15 mouse cellular contexts compared by ENCODE assay signal in genomic region chr1:102378613-102379012, GRCm38 (mm10).
DNase-seq lines count a peak whose midpoint lies in the region; TF ChIP-seq lines count a peak whose summit lies in the region.
"Had no signal": no experiment of that assay in that cellular context is flagged by ENCODE, and none has a peak within 500 bp of the region (broad histone marks: within the 10 kb centered on the region; RNA-seq: fewer than 3 reads in every experiment).

No protein-coding gene starts in this region.

- no peak overlapping the region for H3K27ac ChIP-seq in ES-E14 (ENCODE audit: insufficient read depth, low read depth, low read length, poor library complexity, severe bottlenecking)
- no peak overlapping the region for H3K27ac ChIP-seq in layer of hippocampus, adult 2 months
- H3K27ac ChIP-seq in gastrocnemius, adult 2 months, result no peak overlapping the region
- H3K27ac ChIP-seq: limb, embryonic 10.5 days had no signal

- intact Hi-C loops in left cerebral cortex, postnatal 36 days (cut with DNase I), result no loop called here
- intact Hi-C loops in gastrocnemius, adult 2 months (cut with DNase I), result no loop called here

- in situ Hi-C loops in ES-E14 (cut with MboI; ENCODE audit: low sequenced_read_pairs in 2 of 2, unreplicated experiment in 2 of 2), result no loop called here

- TF ChIP-seq CTCF in layer of hippocampus, adult 2 months (conservative IDR thresholded peaks at IDR 0.05), result peak; percentile 73
- no peak for TF ChIP-seq CTCF in gastrocnemius, adult 2 months (IDR thresholded peaks at IDR 0.05)

- H3K4me1 ChIP-seq in ES-E14 (ENCODE audit: control insufficient read depth in 2 of 2, insufficient read depth in 2 of 2, low read length in 2 of 2, poor library complexity in 1 of 2), result no peaks in the 10 kb centered on the region
- H3K4me1 ChIP-seq: limb, embryonic 10.5 days; megakaryocyte, embryonic 14.5 days had no signal

- no peak overlapping the region for H3K4me3 ChIP-seq in ES-E14 (ENCODE audit: insufficient read depth in 1 of 2, low read depth in 1 of 2, low read length in 2 of 2, poor library complexity in 1 of 2, severe bottlenecking in 1 of 2)
- no peak overlapping the region for H3K4me3 ChIP-seq in layer of hippocampus, adult 2 months
- no peak overlapping the region for H3K4me3 ChIP-seq in gastrocnemius, adult 2 months
- H3K4me3 ChIP-seq: limb, embryonic 10.5 days; megakaryocyte, embryonic 14.5 days had no signal

- no peaks in the 10 kb centered on the region for H3K9me3 ChIP-seq in ES-E14 (ENCODE audit: control insufficient read depth, insufficient read depth, low read depth, low read length)
- H3K9me3 ChIP-seq: limb, embryonic 10.5 days; megakaryocyte, embryonic 14.5 days had no signal

- peak; percentile 1 to 2 for DNase-seq in cerebellum, postnatal 14 days
- no peak for DNase-seq in cerebellum, adult 11-12 months
- DNase-seq in left cerebral cortex, adult 18-20 months (ENCODE audit: low spot score in 2 of 2), result peak; percentile 1 to 12
- no peak for DNase-seq in left cerebral cortex, postnatal 36 days (ENCODE audit: low spot score in 2 of 2)
- peak; percentile 48 for DNase-seq in ES-E14 (ENCODE audit: low read depth, low spot score)
- peak in 1 of 2 experiments; percentile 11 for DNase-seq in layer of hippocampus, adult 2 months (ENCODE audit: low spot score in 2 of 2)
- no peak for DNase-seq in gastrocnemius, adult 2 months
- DNase-seq in adrenal gland, adult 8-10 months, result no peak
- DNase-seq: B cell, adult 2 months; forebrain, postnatal 0 days; lung, adult 2 months; spleen, adult 18-20 months; thymus, adult 2 months had no signal

- H3K36me3 ChIP-seq in ES-E14 (ENCODE audit: control insufficient read depth, insufficient read depth, low read length, poor library complexity, severe bottlenecking), result no peaks in the 10 kb centered on the region
- H3K36me3 ChIP-seq: limb, embryonic 10.5 days had no signal

- no peak overlapping the region for H3K9ac ChIP-seq in ES-E14 (ENCODE audit: insufficient read depth, low read depth, low read length, poor library complexity, severe bottlenecking)
- H3K9ac ChIP-seq: forebrain, postnatal 0 days had no signal

TF ChIP-seq in ES-E14, 5 proteins besides CTCF, POLR2A, EP300 and RAD21:
- TF ChIP-seq ZNF384 (IDR thresholded peaks at IDR 0.05; ENCODE audit: low read depth, low read length) (no peak), HCFC1 (IDR thresholded peaks at IDR 0.05; ENCODE audit: borderline replicate concordance, insufficient read depth, low read length) (no peak), ZC3H11A (IDR thresholded peaks at IDR 0.05; ENCODE audit: borderline replicate concordance, low read depth, low read length) (peak; percentile 61; the same call in 1 of the 2 replicates), MAFK (IDR thresholded peaks at IDR 0.05; ENCODE audit: insufficient read depth, low read depth, low read length) (no peak), CHD2 (IDR thresholded peaks at IDR 0.05; ENCODE audit: low read depth, low read length) (no peak)

Comparison
In these comparisons a context has a peak if more than half of its experiments do, and no peak if none do; other contexts are left out.
1. DNase-seq: peak in cerebellum, postnatal 14 days (2 of 2), left cerebral cortex, adult 18-20 months (2 of 2) and ES-E14 (single experiment); none in cerebellum, adult 11-12 months (single experiment), left cerebral cortex, postnatal 36 days (0 of 2), gastrocnemius, adult 2 months (single experiment) and adrenal gland, adult 8-10 months (single experiment).